Mouse (Mus musculus) limb, embryonic 10.5 days (tissue): Measurements from ENCODE around the gene Plp1. TPM values are rescaled to one million over a fixed set of nuclear protein-coding genes. Genes with fewer than 3 reads are reported as not detected.

Experiments used
- polyA plus RNA-seq: library from polyadenylated mRNA; unstranded; fragments of >200 nt; fragmentation: Nextera tagmentation; extraction: Ambion mirVana; gene quantifications from 2 replicates; pipeline ENCODE4 v1.2.1, GENCODE M21; 2016

Plp1 gene
- polyA plus RNA-seq, 1 experiment from 2014 or later = 3.8 TPM

Other genes starting within 250 kb of the Plp1 start
- gene Tceal3, start 231.8 kb upstream of the Plp1 start, polyA plus RNA-seq = 2.7 and 4.8 TPM in 2 replicates
- gene Tceal1, start 114.7 kb upstream of the Plp1 start, polyA plus RNA-seq = 5.1 and 6.0 TPM in 2 replicates
- gene Morf4l2, start 79.0 kb upstream of the Plp1 start, polyA plus RNA-seq = 552 and 564 TPM in 2 replicates
- 0.13 TPM in 2 replicates for gene Glra4, start 42.5 kb upstream of the Plp1 start, polyA plus RNA-seq
- gene Rab9b, start 46.1 kb downstream of the Plp1 start, polyA plus RNA-seq = 0.09 and 0.14 TPM in 2 replicates
- gene H2bfm, start 104.7 kb downstream of the Plp1 start, polyA plus RNA-seq = not detected in 2 replicates
- 25.1 and 49.5 TPM in 2 replicates for gene Tmsb15b2, start 152.8 kb downstream of the Plp1 start, polyA plus RNA-seq
- 3.3 and 5.0 TPM in 2 replicates for gene Tmsb15l, start 154.2 kb downstream of the Plp1 start, polyA plus RNA-seq
- 13.5 and 19.8 TPM in 2 replicates for gene Tmsb15b1, start 154.2 kb downstream of the Plp1 start, polyA plus RNA-seq
- gene Zcchc18, start 170.5 kb downstream of the Plp1 start, polyA plus RNA-seq = 15.8 and 32.4 TPM in 2 replicates
- gene Slc25a53, start 215.6 kb downstream of the Plp1 start, polyA plus RNA-seq = 12.9 and 13.7 TPM in 2 replicates
- gene Fam199x, start 226.9 kb downstream of the Plp1 start, polyA plus RNA-seq = 15.5 and 16.1 TPM in 2 replicates